Comparison of ENCODE assay signal across 26 mouse cellular contexts in genomic region chr8:78271391-78271790, GRCm38 (mm10). TPM values are rescaled to one million over a fixed set of nuclear protein-coding genes. Genes with fewer than 3 reads are reported as not detected.
DNase-seq lines count a peak whose midpoint lies in the region; ATAC-seq lines count a peak whose summit lies in the region.
"Had no signal": no experiment of that assay in that cellular context is flagged by ENCODE, and none has a peak within 500 bp of the region (broad histone marks: within the 10 kb centered on the region; RNA-seq: fewer than 3 reads in every experiment).

No protein-coding gene starts in this region.

- H3K4me3 ChIP-seq in heart, embryonic 12.5 days: no peak overlapping the region
- no peak overlapping the region for H3K4me3 ChIP-seq in kidney, embryonic 15.5 days (replicated peaks)
- H3K4me3 ChIP-seq in kidney, embryonic 16.5 days (ENCODE audit: low read length): no peak overlapping the region
- no peak overlapping the region for H3K4me3 ChIP-seq in neural tube, embryonic 13.5 days
- H3K4me3 ChIP-seq: erythroblast, embryonic 14.5 days; layer of hippocampus, adult 2 months; limb, embryonic 15.5 days; liver, embryonic 15.5 days; midbrain, embryonic 12.5 days; stomach, embryonic 15.5 days had no signal

- H3K27ac ChIP-seq in heart, embryonic 12.5 days (ENCODE audit: poor library complexity, severe bottlenecking): peak overlapping the region; percentile 47
- H3K27ac ChIP-seq in kidney, embryonic 15.5 days: peak overlapping the region; percentile 57
- no peak overlapping the region for H3K27ac ChIP-seq in kidney, embryonic 16.5 days (ENCODE audit: low read length)
- peak overlapping the region; percentile 28; the same call in 1 of the 2 replicates for H3K27ac ChIP-seq in neural tube, embryonic 13.5 days (replicated peaks)
- H3K27ac ChIP-seq: layer of hippocampus, adult 2 months; limb, embryonic 15.5 days; liver, embryonic 15.5 days; midbrain, embryonic 12.5 days; stomach, embryonic 15.5 days had no signal

- no peaks in the 10 kb centered on the region for H3K27me3 ChIP-seq in heart, embryonic 12.5 days (replicated peaks)
- no peaks in the 10 kb centered on the region for H3K27me3 ChIP-seq in kidney, embryonic 15.5 days
- no peaks in the 10 kb centered on the region for H3K27me3 ChIP-seq in kidney, embryonic 16.5 days (ENCODE audit: insufficient read depth, low read length)
- H3K27me3 ChIP-seq in neural tube, embryonic 13.5 days: no peaks in the 10 kb centered on the region
- H3K27me3 ChIP-seq: limb, embryonic 15.5 days; liver, embryonic 15.5 days; midbrain, embryonic 12.5 days; stomach, embryonic 15.5 days had no signal

- peaks cover 8% of the 10 kb centered on the region for H3K4me1 ChIP-seq in heart, embryonic 12.5 days (replicated peaks)
- H3K4me1 ChIP-seq in kidney, embryonic 15.5 days: peaks cover 14% of the 10 kb centered on the region
- H3K4me1 ChIP-seq in kidney, embryonic 16.5 days (ENCODE audit: insufficient read depth, low read length): peaks cover 7% of the 10 kb centered on the region; the same call in 1 of the 2 replicates
- H3K4me1 ChIP-seq in neural tube, embryonic 13.5 days (replicated peaks): peaks cover 31% of the 10 kb centered on the region
- H3K4me1 ChIP-seq: liver, embryonic 15.5 days; stomach, embryonic 15.5 days had no signal

- no peak for DNase-seq in heart, adult 8-10 months (ENCODE audit: low spot score)
- DNase-seq in neural tube, embryonic 10.5 days (ENCODE audit: extremely low spot score, low spot score): no peak
- DNase-seq in adrenal gland, postnatal 4 days (ENCODE audit: low spot score in 2 of 2): no peak
- DNase-seq: cerebellum, adult 8-10 months; gastrocnemius, postnatal 14 days; kidney, adult 18-20 months; layer of hippocampus, postnatal 36 days; right cerebral cortex, postnatal 25 days; thymus, adult 2 months had no signal

- H3K9me3 ChIP-seq in heart, embryonic 12.5 days (replicated peaks): no peaks in the 10 kb centered on the region
- no peaks in the 10 kb centered on the region for H3K9me3 ChIP-seq in kidney, embryonic 15.5 days (replicated peaks)
- no peaks in the 10 kb centered on the region for H3K9me3 ChIP-seq in kidney, embryonic 16.5 days (ENCODE audit: low read length)
- H3K9me3 ChIP-seq in neural tube, embryonic 13.5 days: no peaks in the 10 kb centered on the region
- H3K9me3 ChIP-seq: limb, embryonic 15.5 days; liver, embryonic 15.5 days; midbrain, embryonic 12.5 days; stomach, embryonic 15.5 days had no signal

- H3K36me3 ChIP-seq in heart, embryonic 12.5 days: no peaks in the 10 kb centered on the region
- H3K36me3 ChIP-seq in kidney, embryonic 15.5 days: no peaks in the 10 kb centered on the region
- H3K36me3 ChIP-seq in kidney, embryonic 16.5 days (ENCODE audit: insufficient read depth, low read length): no peaks in the 10 kb centered on the region
- H3K36me3 ChIP-seq in neural tube, embryonic 13.5 days: no peaks in the 10 kb centered on the region
- H3K36me3 ChIP-seq: limb, embryonic 15.5 days; liver, embryonic 15.5 days; midbrain, embryonic 12.5 days; stomach, embryonic 15.5 days had no signal

- ATAC-seq in heart, embryonic 12.5 days (ENCODE audit: insufficient number of reproducible peaks, low FRiP score): no peak
- ATAC-seq in kidney, embryonic 15.5 days (replicated peaks; ENCODE audit: low FRiP score): 0 out of 2 replicates have a peak, but pooled peaks have one; percentile 40
- ATAC-seq in kidney, embryonic 16.5 days (ENCODE audit: low FRiP score, low TSS enrichment): no peak; the same call in 1 of the 2 replicates
- peak; percentile 34; the same call in 1 of the 2 replicates for ATAC-seq in neural tube, embryonic 13.5 days (ENCODE audit: low read depth)
- ATAC-seq: lung, postnatal 0 days had no signal

- 55% methylated on average over 5 of the region's 5 CpGs for WGBS in heart, embryonic 12.5 days
- WGBS in kidney, embryonic 15.5 days: 31% methylated on average over 5 of the region's 5 CpGs
- WGBS in kidney, embryonic 16.5 days: 24% methylated on average over 5 of the region's 5 CpGs
- WGBS in neural tube, embryonic 13.5 days: 43% methylated on average over 5 of the region's 5 CpGs

- H3K9ac ChIP-seq in heart, embryonic 12.5 days: no peak overlapping the region
- H3K9ac ChIP-seq in kidney, embryonic 15.5 days: no peak overlapping the region
- H3K9ac ChIP-seq in kidney, embryonic 16.5 days (replicated peaks; ENCODE audit: low read length): no peak overlapping the region
- H3K9ac ChIP-seq in neural tube, embryonic 13.5 days: no peak overlapping the region
- H3K9ac ChIP-seq: limb, embryonic 15.5 days; liver, embryonic 15.5 days; midbrain, embryonic 12.5 days; stomach, embryonic 15.5 days had no signal

- H3K4me2 ChIP-seq in heart, embryonic 12.5 days: no peak overlapping the region
- no peak overlapping the region for H3K4me2 ChIP-seq in kidney, embryonic 15.5 days
- no peak overlapping the region for H3K4me2 ChIP-seq in kidney, embryonic 16.5 days (replicated peaks; ENCODE audit: low read depth, low read length)
- no peak overlapping the region for H3K4me2 ChIP-seq in neural tube, embryonic 13.5 days
- H3K4me2 ChIP-seq: limb, embryonic 15.5 days; liver, embryonic 15.5 days; midbrain, embryonic 12.5 days; stomach, embryonic 15.5 days had no signal

RNA-seq across cellular contexts. Expression of gene Ttc29, which starts 58.3 kb away (rescaled TPM):
- not detected in 2 replicates for polyA plus RNA-seq in heart, embryonic 12.5 days (2016; fragmentation: Nextera tagmentation; extraction: Ambion mirVana)
- total RNA-seq in heart, adult 8-10 months (2022): not detected
- not detected in 2 replicates for polyA plus RNA-seq in kidney, embryonic 15.5 days (2015; fragmentation: Nextera tagmentation; extraction: Ambion mirVana)
- 0.12 TPM in 1 of 2 replicates, not detected in the other for polyA plus RNA-seq in kidney, embryonic 16.5 days (2015; fragmentation: Nextera tagmentation; extraction: Ambion mirVana)
- polyA plus RNA-seq in neural tube, embryonic 13.5 days (2015; fragmentation: Nextera tagmentation; extraction: Ambion mirVana): 0.23 TPM in 1 of 2 replicates, not detected in the other
- total RNA-seq in adrenal gland, postnatal 4 days (2021): not detected
- total RNA-seq: adrenal gland, adult 18-20 months; common myeloid progenitor, adult 5-6 weeks; gastrocnemius, postnatal 14 days; heart, postnatal 25 days; layer of hippocampus, adult 2 months; layer of hippocampus, postnatal 36 days; left cerebral cortex, postnatal 14 days; megakaryocyte progenitor cell, adult 5-6 weeks had no signal
- polyA plus RNA-seq: C2C12; erythroblast, embryonic 14.5 days; liver, embryonic 15.5 days; midbrain, embryonic 12.5 days; thymus, adult 2 months had no signal

Comparison
In these comparisons a context has a peak if more than half of its experiments do, and no peak if none do; other contexts are left out.
1. ATAC-seq: peak in kidney, embryonic 15.5 days (single experiment) and neural tube, embryonic 13.5 days (single experiment); none in heart, embryonic 12.5 days (single experiment) and kidney, embryonic 16.5 days (single experiment).